Mouse (Mus musculus): ENCODE measurements at regions not wholly inside any gene's neighbourhood (a gene's known extent, or its start where the extent isn't known, plus 50 kb on each side); places are given as distances from the start of the nearest gene placed in this dataset.

GRCm38 (mm10) chr3:70957470-70957869 is 950.1 kb downstream of the Otol1 start:
- no peak for DNase-seq

DNA sequence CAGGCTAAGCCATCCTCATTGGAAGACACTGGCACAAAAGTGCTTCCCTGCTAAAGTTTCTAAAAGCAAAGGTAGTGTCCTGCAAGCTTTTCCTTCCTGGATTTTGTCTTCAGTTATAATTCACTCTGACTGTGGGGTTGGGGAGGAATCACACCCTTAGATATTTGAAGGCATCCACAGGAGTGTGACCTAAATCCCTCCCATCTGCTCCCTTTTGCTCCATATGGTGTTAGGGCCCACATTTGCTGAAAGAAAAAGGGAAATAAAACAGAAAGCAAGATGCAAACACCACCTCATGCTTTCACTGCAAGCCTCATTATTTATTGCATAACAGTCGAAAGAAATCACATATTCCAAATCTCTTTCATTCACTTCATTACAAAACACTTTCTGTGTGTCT is 955.1 kb downstream of the Otol1 start:
- DNase-seq = peak; percentile 71

- DNase-seq = no peak
Observed at GRCm38 (mm10) chr3:70976945-70977344, 969.5 kb downstream of the Otol1 start.

GRCm38 (mm10) chr3:70990916-70991315 is 983.5 kb downstream of the Otol1 start:
- no peak for DNase-seq

DNA sequence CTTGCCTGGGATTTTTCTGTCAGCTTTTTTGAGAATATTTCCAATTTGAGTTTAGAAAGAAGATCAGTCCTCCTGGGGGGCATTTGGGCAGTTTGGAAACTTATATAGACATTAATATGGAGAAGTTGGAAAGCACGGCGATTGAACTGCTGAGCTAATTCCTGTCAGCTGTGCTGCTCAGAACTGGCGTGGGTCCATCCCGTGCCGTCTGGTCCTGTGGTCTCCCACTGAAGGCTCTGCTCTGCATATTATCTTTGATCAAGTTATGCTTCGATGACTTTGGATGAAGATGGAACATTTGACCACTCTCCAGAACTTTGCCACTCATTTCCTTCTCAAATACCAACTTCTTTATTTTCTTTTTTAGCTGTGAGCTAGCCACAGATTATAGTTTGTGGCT is 995.6 kb downstream of the Otol1 start:
- peak; percentile 32 for DNase-seq

All from cerebellum, adult 9-11 months (tissue).